Mouse (Mus musculus) small intestine, adult 2 months (tissue): ENCODE measurements at regions not wholly inside any gene's neighbourhood (a gene's known extent, or its start where the extent isn't known, plus 50 kb on each side); places are given as distances from the start of the nearest gene placed in this dataset.
"Not testable (repeated sequence)": the region's sequence is repeated elsewhere in the genome, so short reads cannot be mapped to it uniquely, and the experiment has no call there.

Experiments
- H3K27ac ChIP-seq: fragments of 200-500 bp; 2 replicates; pipeline ENCODE4 v1.5.1; 2012; ENCODE audit warnings: low read depth, low read length, control low read depth, inconsistent platforms; ENCODE audit not compliant: insufficient read depth
- H3K27me3 ChIP-seq: fragments of 200-500 bp; 2 replicates; pipeline ENCODE4 v1.6.1; 2012; ENCODE audit warnings: mild to moderate bottlenecking, moderate library complexity, low read length, inconsistent platforms; ENCODE audit not compliant: control insufficient read depth, insufficient read depth
- H3K36me3 ChIP-seq: fragments of 200-500 bp; 2 replicates; pipeline ENCODE4 v1.6.1; 2012; ENCODE audit warnings: mild to moderate bottlenecking, low read length, control low read depth, inconsistent platforms; ENCODE audit not compliant: control insufficient read depth, insufficient read depth
- H3K4me1 ChIP-seq: fragments of 200-500 bp; 2 replicates; pipeline ENCODE4 v1.6.1; 2012; ENCODE audit warnings: low read length, inconsistent platforms, mixed read lengths; ENCODE audit not compliant: control insufficient read depth, insufficient read depth, insufficient read length
- H3K4me3 ChIP-seq: fragments of 200-500 bp; 2 replicates; pipeline ENCODE4 v1.5.1; 2012; ENCODE audit warnings: low read depth, mild to moderate bottlenecking, control low read depth, inconsistent platforms, low read length, moderate library complexity
- CTCF ChIP-seq: fragments of 200-500 bp; IDR thresholded peaks from 2 replicates; pipeline ENCODE4 v1.5.1; 2012; ENCODE audit warnings: low read depth, mild to moderate bottlenecking, control low read depth, inconsistent platforms, low read length, moderate library complexity, mixed read lengths; ENCODE audit not compliant: insufficient replicate concordance, insufficient read length; ENCODE audit errors: extremely low read depth
- POLR2A ChIP-seq: fragments of 200-500 bp; IDR thresholded peaks from 2 replicates; pipeline ENCODE4 v1.6.1; 2012; ENCODE audit warnings: low read depth, mild to moderate bottlenecking, control low read depth, inconsistent platforms, low read length, moderate library complexity
- WGBS: fragments of 180-500 bp; shearing (Covaris S2); methylation state at CpG from one replicate; pipeline ENCODE4 v1.1.7; 2018; 5-methylcytosine and 5-hydroxymethylcytosine counted together

DNA sequence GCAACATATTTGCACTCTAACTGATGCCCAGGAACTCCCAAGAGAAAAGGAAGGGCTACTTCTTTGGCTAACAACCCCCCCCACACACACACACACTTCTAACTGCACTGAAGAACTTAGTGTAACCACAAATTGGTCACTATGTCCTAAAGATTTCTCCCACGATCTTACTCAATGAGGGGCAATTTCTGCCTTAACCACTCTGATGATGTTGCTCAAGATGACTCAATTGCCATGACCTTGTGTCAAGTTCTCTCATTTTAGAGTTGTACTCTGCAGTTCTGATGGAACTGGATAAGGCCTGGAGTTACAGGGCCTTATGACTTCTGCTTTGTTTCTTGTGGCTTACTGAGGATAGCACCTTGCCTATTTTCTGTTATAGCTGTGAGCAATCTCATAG, 81.7 kb downstream of the Sem1 start:
- 92% methylated on average over 1 of the region's 1 CpGs for WGBS
- no peak for TF ChIP-seq CTCF
- no peak for TF ChIP-seq POLR2A
- Histone ChIP-seq H3K4me3 (no peak overlapping the region), H3K4me1 (no peaks in the 10 kb centered on the region), H3K36me3 (no peaks in the 10 kb centered on the region), H3K27ac (no peak overlapping the region), H3K27me3 (no peaks in the 10 kb centered on the region)

- Histone ChIP-seq H3K36me3 (no peaks in the 10 kb centered on the region), H3K4me1 (no peaks in the 10 kb centered on the region), H3K4me3 (no peak overlapping the region), H3K27me3 (no peaks in the 10 kb centered on the region), H3K27ac (no peak overlapping the region)
- 88% methylated on average over 4 of the region's 4 CpGs for WGBS
- TF ChIP-seq CTCF (no peak), POLR2A (no peak)
Observed at GRCm38 (mm10) chr6:6496336-6496735, 82.1 kb downstream of the Sem1 start.

DNA sequence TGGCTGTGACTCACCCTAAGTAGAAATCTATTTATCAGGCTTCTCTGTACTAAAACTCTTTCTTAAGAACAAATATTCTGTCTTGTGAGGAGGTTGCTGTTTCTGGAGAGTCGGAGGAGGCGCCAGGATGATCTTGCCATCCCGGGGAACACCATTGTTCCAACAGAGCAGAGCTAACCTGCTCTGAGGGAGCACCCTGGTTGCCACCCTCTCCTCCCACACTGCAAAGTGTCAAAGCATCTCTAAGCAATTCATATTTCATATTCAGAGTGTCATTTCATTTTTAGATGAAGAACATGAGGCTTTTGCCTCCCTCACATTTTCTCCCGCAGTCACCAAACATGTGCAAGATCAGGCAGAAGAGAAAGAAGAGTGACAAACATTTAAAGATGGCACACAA, 90.3 kb downstream of the Sem1 start:
- 84% methylated on average over 4 of the region's 4 CpGs for WGBS
- no peak for TF ChIP-seq POLR2A
- TF ChIP-seq CTCF = no peak
- 0 out of 2 replicates have a peak, but pooled peaks cover 2% of the 10 kb centered on the region for H3K27me3 ChIP-seq

GRCm38 (mm10) chr6:6481596-6481995, 96.9 kb downstream of the Sem1 start:
- WGBS = 93% methylated on average over 1 of the region's 1 CpGs
- H3K36me3 ChIP-seq, H3K4me3 ChIP-seq, H3K27ac ChIP-seq, H3K4me1 ChIP-seq, H3K27me3 ChIP-seq: not testable (repeated sequence)

More for the DNA sequence above, 90.3 kb downstream of the Sem1 start:
- Histone ChIP-seq H3K27ac (no peak overlapping the region), H3K4me3 (no peak overlapping the region), H3K36me3 (no peaks in the 10 kb centered on the region), H3K4me1 (no peaks in the 10 kb centered on the region)

DNA sequence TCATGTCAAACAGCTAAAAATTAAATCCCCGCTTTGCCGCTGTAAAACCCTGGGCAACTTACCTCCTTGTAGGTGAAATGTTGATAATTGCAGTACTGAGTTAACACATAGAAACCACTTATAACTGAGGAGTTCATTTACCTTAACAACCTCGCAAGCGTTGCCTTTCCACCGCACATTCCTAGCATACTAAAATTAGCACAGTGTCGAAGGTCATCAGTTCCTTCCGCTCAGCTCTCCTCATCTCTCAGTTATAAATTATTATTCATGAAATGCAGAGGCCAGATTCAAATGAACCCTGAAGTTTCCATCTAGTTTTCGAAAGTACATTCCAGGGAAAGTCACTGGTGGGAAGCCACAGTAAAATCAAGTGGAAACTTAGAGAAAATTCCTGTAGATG, 108.1 kb downstream of the Sem1 start:
- TF ChIP-seq CTCF = no peak
- no peak for TF ChIP-seq POLR2A
- Histone ChIP-seq H3K36me3 (no peaks in the 10 kb centered on the region), H3K4me1 (no peaks in the 10 kb centered on the region), H3K27me3 (no peaks in the 10 kb centered on the region), H3K4me3 (no peak overlapping the region), H3K27ac (no peak overlapping the region)
- WGBS = 53% methylated on average over 8 of the region's 8 CpGs

DNA sequence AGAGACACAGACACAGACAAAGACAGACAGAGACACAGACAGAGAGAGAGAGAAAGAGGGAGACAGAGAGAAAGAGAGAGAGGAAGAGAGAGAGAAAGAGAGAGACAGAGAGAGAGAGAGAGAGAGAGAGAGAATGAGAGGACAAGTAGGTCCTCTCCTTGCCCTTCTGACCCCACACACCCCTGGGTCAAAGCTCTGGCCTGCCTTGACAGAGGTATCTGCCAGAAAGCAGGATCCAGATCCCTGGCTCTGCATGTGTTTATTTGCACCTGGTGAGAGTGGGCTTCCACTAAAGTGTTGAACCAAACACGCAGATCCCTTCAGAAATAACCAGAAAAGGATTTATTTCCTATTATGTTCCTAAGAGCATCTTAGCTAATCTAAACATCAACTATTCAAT, 110.9 kb downstream of the Sem1 start:
- no peaks in the 10 kb centered on the region for H3K4me1 ChIP-seq
- H3K36me3 ChIP-seq = no peaks in the 10 kb centered on the region
- no peaks in the 10 kb centered on the region for H3K27me3 ChIP-seq
- no peak for TF ChIP-seq POLR2A
- no peak for TF ChIP-seq CTCF
- WGBS = 40% methylated on average over 1 of the region's 1 CpGs
- no peak overlapping the region for H3K27ac ChIP-seq
- H3K4me3 ChIP-seq = no peak overlapping the region

GRCm38 (mm10) chr6:6466231-6466630, 112.2 kb downstream of the Sem1 start:
- TF ChIP-seq POLR2A = no peak
- no peak for TF ChIP-seq CTCF
- 75% methylated on average over 2 of the region's 2 CpGs for WGBS
- H3K36me3 ChIP-seq = no peaks in the 10 kb centered on the region
- H3K4me3 ChIP-seq = no peak overlapping the region
- H3K27ac ChIP-seq = no peak overlapping the region
- H3K4me1 ChIP-seq = no peaks in the 10 kb centered on the region
- H3K27me3 ChIP-seq = no peaks in the 10 kb centered on the region

GRCm38 (mm10) chr6:6463807-6464470, 114.5 kb downstream of the Sem1 start:
- 23% methylated on average over 7 of the region's 7 CpGs for WGBS
- H3K27ac ChIP-seq = no peak overlapping the region
- H3K27me3 ChIP-seq = no peaks in the 10 kb centered on the region; the same call in 1 of the 2 replicates
- TF ChIP-seq CTCF (no peak), POLR2A (no peak)
- no peak overlapping the region for H3K4me3 ChIP-seq
- H3K36me3 ChIP-seq = no peaks in the 10 kb centered on the region
- H3K4me1 ChIP-seq = no peaks in the 10 kb centered on the region
